Mouse (Mus musculus) bone marrow, adult 2 months (tissue): ENCODE results near the gene Ptpre. TPM values are rescaled to one million over a fixed set of nuclear protein-coding genes. Genes with fewer than 3 reads are reported as not detected.
"Not testable (repeated sequence)": the region's sequence is repeated elsewhere in the genome, so short reads cannot be mapped to it uniquely, and the experiment has no call there.

Source experiments
- H3K27ac ChIP-seq: fragments of 200-500 bp; 2 replicates; pipeline ENCODE4 v1.5.1; 2012; ENCODE audit warnings: low read depth, mild to moderate bottlenecking, control low read depth, inconsistent platforms, low read length; ENCODE audit not compliant: control insufficient read depth, poor library complexity, insufficient read depth
- H3K4me1 ChIP-seq: fragments of 200-500 bp; 2 replicates; pipeline ENCODE4 v1.6.1; 2011; ENCODE audit warnings: low read length; ENCODE audit not compliant: control insufficient read depth, insufficient read depth
- H3K4me3 ChIP-seq: fragments of 200-500 bp; replicated peaks from 2 replicates; pipeline ENCODE3; 2011; ENCODE audit warnings: mild to moderate bottlenecking, low read depth, low read length, control low read depth; ENCODE audit not compliant: control insufficient read depth
- CTCF ChIP-seq: fragments of 200-500 bp; IDR thresholded peaks from 2 replicates; pipeline ENCODE4 v1.5.1; 2011; ENCODE audit warnings: low read length, control low read depth; ENCODE audit not compliant: control insufficient read depth, insufficient read depth
- POLR2A ChIP-seq: fragments of 200-500 bp; IDR thresholded peaks from 2 replicates; pipeline ENCODE4 v1.6.1; 2011; ENCODE audit warnings: low read depth, mild to moderate bottlenecking, control low read depth, low read length, borderline replicate concordance; ENCODE audit not compliant: control insufficient read depth
- WGBS: fragments of 180-500 bp; shearing (Covaris S2); methylation state at CpG from one replicate; pipeline ENCODE4 v1.1.7; 2018; 5-methylcytosine and 5-hydroxymethylcytosine counted together
- polyA plus RNA-seq: library from polyadenylated mRNA; stranded (reverse); fragments of >200 nt; gene quantifications from 2 replicates; pipeline ENCODE4 v1.2.4, GENCODE M21; 2011; ENCODE audit warnings: low replicate concordance; ENCODE audit not compliant: missing spikeins, insufficient read depth, insufficient read length

Ptpre gene
- polyA plus RNA-seq, 1 experiment = 27.7 TPM

GRCm38 (mm10) chr7:135564022-135564421 lies 26.7 kb downstream of the Ptpre start:
- TF ChIP-seq CTCF = no peak
- no peak for TF ChIP-seq POLR2A
- Histone ChIP-seq H3K27ac (no peak overlapping the region), H3K4me3 (no peak overlapping the region), H3K4me1 (peaks cover 3% of the 10 kb centered on the region)
- 76% methylated on average over 8 of the region's 8 CpGs for WGBS

DNA sequence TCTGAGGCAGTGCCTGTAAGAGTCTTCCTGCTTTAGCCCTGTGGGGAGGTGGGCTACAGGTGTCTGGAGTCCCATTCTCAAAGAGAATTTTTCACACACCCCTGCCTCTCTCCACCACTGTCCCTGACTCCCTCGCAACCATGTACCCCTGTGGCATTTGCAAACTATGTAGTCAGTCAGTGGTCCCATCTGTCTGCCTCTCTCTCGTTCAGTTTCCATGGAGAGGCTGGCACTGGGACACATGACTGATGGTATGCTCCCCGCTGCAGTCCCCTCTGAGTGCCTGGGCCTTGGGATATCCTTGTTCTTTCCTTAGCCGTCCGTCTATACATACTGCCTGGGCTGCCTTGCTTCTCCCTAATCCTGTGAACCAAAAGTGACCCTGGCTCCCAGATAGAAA lies 28.7 kb downstream of the Ptpre start:
- Histone ChIP-seq H3K4me3 (no peak overlapping the region), H3K4me1 (peaks cover 5% of the 10 kb centered on the region), H3K27ac (no peak overlapping the region)
- TF ChIP-seq POLR2A (no peak), CTCF (no peak)
- WGBS = 86% methylated on average over 5 of the region's 5 CpGs

DNA sequence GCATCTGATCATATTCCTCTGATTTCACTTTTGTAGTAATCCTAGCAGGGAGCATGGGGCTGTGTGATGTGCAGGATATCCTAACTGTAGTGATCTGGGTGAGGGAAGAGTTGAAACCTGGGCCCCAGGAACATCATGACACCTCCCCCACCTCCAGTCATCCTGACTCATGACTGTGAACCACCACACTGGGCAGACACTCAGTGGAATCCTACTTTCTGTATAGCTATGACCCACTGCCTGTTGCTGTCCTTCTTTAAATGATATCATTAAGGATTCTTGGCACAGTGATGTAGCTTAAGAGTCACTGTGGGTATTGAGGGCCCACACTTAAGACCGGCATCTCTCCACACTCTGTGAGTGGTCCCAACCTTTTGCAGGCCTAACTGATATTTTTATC lies 30.3 kb downstream of the Ptpre start:
- no peak overlapping the region for H3K27ac ChIP-seq
- TF ChIP-seq CTCF = no peak
- no peak for TF ChIP-seq POLR2A
- no peak overlapping the region for H3K4me3 ChIP-seq
- WGBS = 28% methylated on average over 1 of the region's 1 CpGs
- H3K4me1 ChIP-seq = peaks cover 5% of the 10 kb centered on the region

GRCm38 (mm10) chr7:135568550-135568949 lies 31.3 kb downstream of the Ptpre start:
- no peak for TF ChIP-seq POLR2A
- TF ChIP-seq CTCF = no peak
- Histone ChIP-seq H3K4me1 (peaks cover 5% of the 10 kb centered on the region), H3K27ac (no peak overlapping the region), H3K4me3 (no peak overlapping the region)
- 78% methylated on average over 2 of the region's 2 CpGs for WGBS

DNA sequence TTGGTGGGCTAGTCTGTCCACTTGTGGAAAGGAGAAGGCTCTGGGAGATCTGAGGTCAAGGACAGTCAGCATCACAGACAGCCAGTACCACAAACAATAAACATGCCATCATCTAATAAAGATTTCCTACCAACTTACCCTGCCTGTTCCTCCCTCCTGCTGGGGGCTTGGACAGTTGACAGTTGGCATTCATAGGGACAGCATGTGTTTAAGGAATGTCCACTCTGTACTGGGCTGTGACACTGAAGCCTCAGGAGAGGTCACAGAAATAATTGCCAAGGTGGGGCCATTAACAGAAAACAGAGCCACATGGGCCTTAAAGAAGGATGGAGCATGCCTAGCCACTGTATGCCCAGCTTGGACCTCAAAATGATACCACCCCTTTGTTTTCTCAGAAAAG lies 34.1 kb downstream of the Ptpre start:
- no peak overlapping the region for H3K4me3 ChIP-seq
- H3K27ac ChIP-seq = no peak overlapping the region
- peaks cover 3% of the 10 kb centered on the region for H3K4me1 ChIP-seq
- TF ChIP-seq POLR2A (no peak), CTCF (no peak)

GRCm38 (mm10) chr7:135571951-135572559 lies 34.8 kb downstream of the Ptpre start:
- Histone ChIP-seq H3K4me3 (no peak overlapping the region), H3K4me1 (peaks cover 3% of the 10 kb centered on the region), H3K27ac (no peak overlapping the region)
- 77% methylated on average over 10 of the region's 10 CpGs for WGBS
- TF ChIP-seq POLR2A = no peak
- no peak for TF ChIP-seq CTCF

GRCm38 (mm10) chr7:135575319-135576069 lies 38.2 kb downstream of the Ptpre start:
- not testable (repeated sequence) for H3K4me3 ChIP-seq, H3K4me1 ChIP-seq, H3K27ac ChIP-seq
- WGBS = 44% methylated on average over 7 of the region's 7 CpGs

- 57% methylated on average over 3 of the region's 3 CpGs for WGBS
- no peak overlapping the region for H3K4me3 ChIP-seq
- peaks cover 4% of the 10 kb centered on the region; the same call in 1 of the 2 replicates for H3K4me1 ChIP-seq
- no peak overlapping the region for H3K27ac ChIP-seq
- TF ChIP-seq CTCF = no peak
- TF ChIP-seq POLR2A = no peak
Measured at GRCm38 (mm10) chr7:135576329-135576728, 39.0 kb downstream of the Ptpre start.

- Histone ChIP-seq H3K4me1 (peaks cover 17% of the 10 kb centered on the region), H3K4me3 (no peak overlapping the region), H3K27ac (no peak overlapping the region)
- no peak for TF ChIP-seq POLR2A
- no peak for TF ChIP-seq CTCF
- 77% methylated on average over 16 of the region's 16 CpGs for WGBS
Measured at GRCm38 (mm10) chr7:135578715-135579325, 41.5 kb downstream of the Ptpre start.
